Mouse (Mus musculus) lung, adult 18-20 months (tissue): Measurements from ENCODE around the gene Hist1h2bm.
"Not testable (repeated sequence)": the region's sequence is repeated elsewhere in the genome, so short reads cannot be mapped to it uniquely, and the experiment has no call there.

ENCODE experiments used
- DNase-seq, 2 experiments: peaks; one replicate each; pipeline ENCODE4 v3.0.0; 2022; ENCODE audit warnings: mixed read lengths in 2 of 2

Hist1h2bm gene

GRCm38 (mm10) chr13:21721757-21722372 is at the start of gene Hist1h2bm:
Gene Hist1h2bm (plus strand): TSS chr13:21722044.
- DNase-seq = peak; percentile 10 to 44

DNA sequence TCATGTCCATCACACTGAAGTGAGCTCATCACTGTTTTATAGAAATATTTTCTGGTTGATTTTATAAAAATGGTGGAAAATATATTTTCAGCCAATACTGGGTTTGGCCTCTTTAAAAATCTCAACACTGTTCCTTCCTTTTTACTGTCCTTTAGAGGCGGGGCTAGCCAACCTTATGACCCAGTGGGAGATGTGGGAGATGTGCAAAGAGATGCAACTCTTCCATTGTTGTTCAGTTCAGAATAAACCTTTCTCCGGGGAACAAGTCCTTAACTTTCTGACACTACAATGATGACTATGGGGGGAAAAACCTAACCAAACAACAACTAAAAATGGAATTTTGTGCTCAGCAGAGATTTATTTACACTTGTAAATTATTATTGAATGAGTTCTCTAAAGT is 44.5 kb upstream of the Hist1h2bm start, which contains the start of gene Olfr1360:
TSS of gene Olfr1360 (minus strand) at position 101 of the 400 bp plus-strand sequence.
- no peak for DNase-seq

- no peak for DNase-seq
These were observed 24.0 kb upstream of the Hist1h2bm start, which contains the start of gene Olfr1359 for GRCm38 (mm10) chr13:21697811-21698210. Gene Olfr1359 (plus strand): TSS chr13:21698111.

GRCm38 (mm10) chr13:21706669-21707068 is 15.2 kb upstream of the Hist1h2bm start:
- DNase-seq = no peak

DNA sequence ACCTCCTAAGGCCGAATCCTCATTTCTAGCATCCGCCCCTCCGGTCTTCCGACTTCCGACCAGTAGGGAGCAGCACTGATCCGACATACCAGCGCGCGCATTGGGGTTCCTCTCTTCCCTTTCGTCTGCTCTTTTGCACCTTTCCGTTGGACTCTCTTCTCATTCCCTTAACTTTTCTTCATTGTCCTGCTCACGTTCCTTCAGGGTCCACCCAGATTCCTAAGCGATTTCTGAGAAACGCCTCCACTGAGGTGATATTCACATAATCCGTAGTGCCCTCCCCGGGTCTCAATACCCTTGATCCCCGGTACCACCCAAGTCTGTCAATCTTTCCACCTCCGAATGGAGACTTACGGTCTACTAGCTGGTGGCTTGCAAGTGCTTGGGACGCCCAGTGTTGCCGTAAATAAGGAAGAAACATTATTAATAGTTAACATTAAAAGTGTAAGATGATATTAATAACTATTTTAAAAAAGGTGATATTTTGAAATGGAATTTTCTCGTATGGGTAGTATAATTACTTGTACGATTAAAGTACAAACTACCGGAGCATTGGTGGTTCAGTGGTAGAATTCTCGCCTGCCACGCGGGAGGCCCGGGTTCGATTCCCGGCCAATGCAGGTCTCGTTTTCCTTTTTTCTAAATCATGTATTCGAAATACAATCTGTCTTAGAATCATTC is 11.7 kb upstream of the Hist1h2bm start:
- DNase-seq = peak; percentile 86 to 89

DNA sequence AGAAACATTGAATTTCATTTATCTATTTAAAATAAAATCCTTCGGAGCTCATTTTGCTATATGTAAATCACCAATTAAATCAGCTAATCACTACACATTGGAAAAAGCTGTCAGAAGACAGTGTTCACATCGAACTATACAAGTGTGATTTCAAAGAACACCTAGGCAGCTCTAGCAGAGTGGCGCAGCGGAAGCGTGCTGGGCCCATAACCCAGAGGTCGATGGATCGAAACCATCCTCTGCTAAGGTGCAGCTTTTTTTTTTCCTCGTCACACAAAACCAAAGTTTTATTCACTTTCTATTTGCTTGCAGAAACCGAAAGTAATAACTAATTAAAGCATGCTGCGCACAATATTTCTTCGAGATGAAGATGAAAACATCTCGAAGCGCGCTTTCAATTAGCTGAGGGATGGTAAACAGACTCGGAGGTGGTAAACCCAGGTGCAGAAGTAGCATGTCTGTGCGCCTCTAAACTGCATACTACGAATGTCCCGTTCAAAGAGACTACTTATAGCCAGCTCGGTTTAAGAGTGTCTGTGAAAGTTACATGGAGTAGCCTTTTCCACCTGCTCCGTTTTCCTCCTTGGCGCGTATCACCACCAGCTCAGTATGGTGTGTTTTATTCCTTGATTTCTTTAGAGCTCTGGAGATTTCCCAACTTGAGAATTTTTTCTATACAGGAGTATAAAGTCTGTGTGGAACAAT is 10.9 kb upstream of the Hist1h2bm start:
- peak; percentile 67 to 76 for DNase-seq

- DNase-seq = no peak
These were observed 10.1 kb upstream of the Hist1h2bm start for GRCm38 (mm10) chr13:21711698-21712097.

GRCm38 (mm10) chr13:21714725-21715124 is 7.1 kb upstream of the Hist1h2bm start:
- peak; percentile 43 to 62 for DNase-seq

DNA sequence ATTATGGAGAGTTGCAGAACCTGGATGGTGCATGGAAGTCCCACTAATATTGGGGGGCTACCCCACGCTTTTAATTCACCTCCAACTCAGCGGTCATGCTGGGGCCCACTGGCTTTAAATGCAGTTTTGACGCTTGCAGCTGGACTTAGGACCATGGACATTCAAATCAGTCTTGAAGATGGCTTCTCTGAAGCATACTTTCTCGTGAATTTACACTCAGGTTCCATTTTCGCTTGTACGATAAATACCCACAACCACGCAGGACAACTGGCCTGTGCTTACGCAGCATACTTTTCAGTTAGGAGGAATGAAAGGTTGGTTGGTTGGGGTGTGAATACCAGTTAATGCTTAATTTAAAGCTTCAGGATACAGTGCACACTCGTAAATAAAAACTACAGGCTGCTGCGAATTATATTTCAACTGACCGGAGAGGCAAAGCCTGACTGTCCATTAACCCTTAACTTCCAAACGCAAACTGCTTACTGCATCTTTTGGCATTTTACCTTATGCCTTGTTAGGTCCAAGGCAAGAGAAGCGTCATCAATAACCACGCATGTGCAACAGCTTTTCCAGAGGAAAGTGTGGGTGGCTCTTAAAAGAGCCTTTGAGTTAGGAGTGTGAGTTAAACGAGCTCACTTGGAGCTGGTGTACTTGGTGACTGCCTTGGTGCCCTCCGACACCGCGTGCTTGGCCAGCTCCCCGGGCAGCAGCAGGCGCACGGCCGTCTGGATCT is 6.5 kb upstream of the Hist1h2bm start:
- no peak for DNase-seq

DNA sequence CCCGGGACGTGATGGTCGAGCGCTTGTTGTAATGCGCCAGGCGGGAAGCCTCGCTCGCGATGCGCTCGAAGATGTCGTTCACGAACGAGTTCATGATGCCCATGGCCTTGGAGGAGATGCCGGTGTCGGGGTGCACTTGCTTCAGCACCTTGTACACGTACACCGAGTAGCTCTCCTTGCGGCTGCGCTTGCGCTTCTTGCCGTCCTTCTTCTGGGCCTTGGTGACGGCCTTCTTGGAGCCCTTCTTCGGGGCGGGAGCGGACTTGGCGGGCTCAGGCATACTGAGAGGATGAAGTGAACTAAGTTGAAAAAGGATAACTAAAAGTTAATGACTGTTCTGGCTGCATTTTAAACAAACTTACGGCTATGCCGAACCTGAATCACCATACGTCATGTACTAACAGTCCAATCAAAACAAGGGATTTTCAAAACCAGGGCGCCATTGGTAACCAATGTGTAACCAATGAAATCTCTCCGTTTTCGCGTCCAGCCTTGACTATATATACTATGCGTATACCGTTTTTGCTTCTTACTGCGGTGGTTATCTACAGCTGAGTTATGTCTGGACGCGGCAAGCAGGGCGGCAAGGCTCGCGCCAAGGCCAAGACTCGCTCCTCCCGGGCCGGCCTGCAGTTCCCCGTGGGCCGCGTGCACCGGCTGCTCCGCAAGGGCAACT is 5.8 kb upstream of the Hist1h2bm start, which contains the start of the genes Hist1h2bl and Hist1h2ai:
TSS of gene Hist1h2bl (minus strand) at position 280 of the 676 bp plus-strand sequence.
TSS of gene Hist1h2ai (plus strand) at position 559 of the 676 bp plus-strand sequence.
- DNase-seq = peak; percentile 62 to 82

- DNase-seq = not testable (repeated sequence)
These were observed 5.1 kb upstream of the Hist1h2bm start for GRCm38 (mm10) chr13:21716540-21717391.

DNA sequence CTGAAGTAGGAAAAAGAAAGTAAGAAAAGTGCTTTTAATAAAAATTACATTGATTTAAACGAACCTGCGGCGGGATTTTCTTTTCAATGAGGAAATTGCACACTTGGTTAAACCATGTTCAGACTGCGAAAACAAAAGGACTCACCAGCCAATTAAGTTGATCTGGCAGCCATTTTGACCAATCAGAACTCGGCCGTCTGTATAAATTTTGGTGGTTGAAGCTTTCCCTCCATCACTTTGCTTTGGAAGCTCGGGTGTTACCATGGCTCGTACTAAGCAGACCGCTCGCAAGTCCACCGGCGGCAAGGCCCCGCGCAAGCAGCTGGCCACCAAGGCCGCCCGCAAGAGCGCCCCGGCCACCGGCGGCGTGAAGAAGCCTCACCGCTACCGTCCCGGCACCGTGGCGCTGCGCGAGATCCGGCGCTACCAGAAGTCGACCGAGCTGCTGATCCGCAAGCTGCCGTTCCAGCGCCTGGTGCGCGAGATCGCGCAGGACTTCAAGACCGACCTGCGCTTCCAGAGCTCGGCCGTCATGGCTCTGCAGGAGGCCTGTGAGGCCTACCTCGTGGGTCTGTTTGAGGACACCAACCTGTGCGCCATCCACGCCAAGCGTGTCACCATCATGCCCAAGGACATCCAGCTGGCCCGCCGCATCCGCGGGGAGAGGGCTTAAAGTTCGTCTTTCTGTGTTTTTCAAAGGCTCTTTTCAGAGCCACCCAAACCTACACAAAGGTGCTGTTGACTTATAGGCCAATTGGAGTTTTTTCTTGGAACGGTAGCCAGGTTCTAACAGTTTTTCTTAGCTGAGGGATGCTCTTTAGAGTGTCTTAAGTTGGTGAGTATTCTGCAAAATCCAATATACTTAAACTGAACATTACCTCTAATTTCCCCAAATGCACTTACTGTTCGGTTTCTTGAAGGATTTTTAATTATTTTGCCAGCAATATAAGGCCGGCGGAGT is 4.2 kb upstream of the Hist1h2bm start, which contains the start of gene Hist1h3h:
TSS of gene Hist1h3h (plus strand) at position 263 of the 961 bp plus-strand sequence.
- DNase-seq = peak; percentile 66 to 75

- no peak for DNase-seq
These were observed 3.3 kb upstream of the Hist1h2bm start for GRCm38 (mm10) chr13:21718381-21719080.

- DNase-seq = not testable (repeated sequence)
These were observed 612 bp upstream of the Hist1h2bm start for GRCm38 (mm10) chr13:21721107-21721756.

- no peak for DNase-seq
These were observed 605 bp downstream of the Hist1h2bm start for GRCm38 (mm10) chr13:21722373-21722925.

GRCm38 (mm10) chr13:21722993-21723836 is 1.4 kb downstream of the Hist1h2bm start:
- no peak for DNase-seq

DNA sequence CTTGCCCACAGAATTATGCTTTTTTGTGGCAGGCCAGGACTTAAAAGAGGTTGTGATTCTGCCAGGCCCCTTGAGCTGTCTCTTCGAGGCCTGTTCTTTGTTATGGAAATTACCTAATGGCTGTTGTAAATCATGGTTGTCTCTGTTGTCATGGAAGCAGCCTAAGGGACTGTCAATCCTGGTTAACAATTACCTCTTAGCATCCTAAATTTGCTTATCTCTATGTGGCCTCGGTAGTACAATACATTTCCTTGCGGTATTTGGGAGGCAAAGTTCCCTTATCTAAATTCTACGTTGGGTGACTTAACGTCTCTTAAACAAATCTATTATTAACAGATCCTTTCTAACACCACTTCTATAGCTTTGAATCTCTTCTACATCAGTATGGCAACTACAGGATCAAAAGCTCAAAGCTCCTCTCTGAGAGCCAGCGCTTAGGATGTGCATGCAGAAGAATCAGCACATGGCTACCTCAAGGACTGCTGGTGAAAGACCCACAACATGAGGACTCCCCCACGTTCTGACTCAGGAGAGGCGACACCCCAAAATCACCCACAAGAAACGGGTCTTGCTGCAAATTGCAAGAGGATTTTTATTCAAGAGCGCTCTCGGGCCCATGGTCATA is 6.2 kb downstream of the Hist1h2bm start:
- DNase-seq = no peak
